Mouse (Mus musculus) brain, embryonic 14.5 days (tissue): Measurements from ENCODE around the gene Brca1. TPM values are rescaled to one million over a fixed set of nuclear protein-coding genes. Genes with fewer than 3 reads are reported as not detected.
"Not testable (repeated sequence)": the region's sequence is repeated elsewhere in the genome, so short reads cannot be mapped to it uniquely, and the experiment has no call there.

Source experiments
- DNase-seq: peaks from one replicate; pipeline ENCODE4 v3.0.0-alpha.2; 2011; ENCODE audit warnings: low read depth
- CTCF ChIP-seq: fragments of 200-500 bp; IDR thresholded peaks from 2 replicates; pipeline ENCODE4 v1.5.1; 2012; ENCODE audit warnings: inconsistent platforms, mild to moderate bottlenecking, moderate library complexity, borderline replicate concordance; ENCODE audit not compliant: insufficient read depth, insufficient read length; ENCODE audit errors: extremely low read depth
- POLR2A ChIP-seq: fragments of 200-500 bp; IDR thresholded peaks from 2 replicates; pipeline ENCODE4 v1.6.1; 2012; ENCODE audit warnings: mild to moderate bottlenecking, inconsistent platforms, borderline replicate concordance; ENCODE audit not compliant: poor library complexity, insufficient read depth, insufficient read length, severe bottlenecking; ENCODE audit errors: extremely low read depth
- polyA plus RNA-seq: library from polyadenylated mRNA; depleted of rRNA; stranded (reverse); fragments of >200 nt; gene quantifications from 2 replicates; pipeline ENCODE4 v1.2.3, GENCODE M21; 2012; rRNA removed

Gene Brca1
- polyA plus RNA-seq, 1 experiment, result 4.1 TPM

GRCm38 (mm10) chr11:101457631-101458030 is 94.1 kb downstream of the Brca1 start:
- DNase-seq, result no peak
- TF ChIP-seq CTCF (no peak), POLR2A (no peak)

GRCm38 (mm10) chr11:101455627-101456026 is 96.1 kb downstream of the Brca1 start:
- no peak for TF ChIP-seq POLR2A
- no peak for TF ChIP-seq CTCF
- DNase-seq, result no peak

DNA sequence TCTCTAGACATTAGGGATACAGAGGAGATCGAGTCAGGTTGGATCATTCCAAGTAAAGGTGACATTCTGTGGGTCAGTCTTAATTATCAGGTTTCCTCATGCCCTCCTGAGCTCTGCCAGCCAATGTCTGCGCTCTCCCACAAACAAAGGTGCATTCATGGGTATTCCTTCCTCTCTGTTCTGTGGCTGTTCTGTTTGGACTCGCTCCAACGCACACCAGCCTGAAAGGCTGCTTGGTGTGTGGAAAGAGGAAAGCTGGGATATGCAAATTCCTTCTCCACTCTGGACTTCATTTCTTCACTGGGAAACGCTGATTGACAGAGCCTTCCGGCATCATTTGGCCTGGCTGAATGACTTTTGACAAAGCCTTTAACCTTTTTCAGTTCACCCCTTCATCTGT is 97.1 kb downstream of the Brca1 start:
- DNase-seq, result peak; percentile 86
- no peak for TF ChIP-seq POLR2A
- no peak for TF ChIP-seq CTCF

- TF ChIP-seq CTCF (no peak), POLR2A (no peak)
- DNase-seq, result no peak
These were observed 99.5 kb downstream of the Brca1 start for GRCm38 (mm10) chr11:101452093-101452774.

DNA sequence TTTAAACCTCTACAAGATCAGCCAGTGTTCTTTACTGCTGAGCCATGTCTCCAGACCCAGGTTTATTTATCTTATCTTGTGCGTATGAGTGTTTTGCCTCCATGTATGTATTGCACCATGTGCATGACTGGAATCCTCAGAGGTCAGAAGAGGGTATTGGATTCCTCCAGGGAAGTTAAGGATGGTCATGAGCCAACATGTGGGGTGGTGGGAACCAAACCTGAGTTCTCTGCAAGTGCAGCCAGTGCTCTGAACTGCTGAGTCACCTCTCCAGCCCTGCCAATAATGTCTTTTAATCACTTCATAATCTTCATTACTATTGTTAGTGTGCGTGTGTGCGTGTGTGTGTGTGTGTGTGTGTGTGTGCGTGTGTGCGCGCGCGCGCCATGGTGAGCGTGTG is 100.2 kb downstream of the Brca1 start:
- no peak for DNase-seq
- TF ChIP-seq POLR2A (no peak), CTCF (no peak)

GRCm38 (mm10) chr11:101450394-101450793 is 101.4 kb downstream of the Brca1 start:
- TF ChIP-seq CTCF (peak; percentile 25; the same call in 1 of the 2 replicates), POLR2A (no peak)
- DNase-seq, result no peak

DNA sequence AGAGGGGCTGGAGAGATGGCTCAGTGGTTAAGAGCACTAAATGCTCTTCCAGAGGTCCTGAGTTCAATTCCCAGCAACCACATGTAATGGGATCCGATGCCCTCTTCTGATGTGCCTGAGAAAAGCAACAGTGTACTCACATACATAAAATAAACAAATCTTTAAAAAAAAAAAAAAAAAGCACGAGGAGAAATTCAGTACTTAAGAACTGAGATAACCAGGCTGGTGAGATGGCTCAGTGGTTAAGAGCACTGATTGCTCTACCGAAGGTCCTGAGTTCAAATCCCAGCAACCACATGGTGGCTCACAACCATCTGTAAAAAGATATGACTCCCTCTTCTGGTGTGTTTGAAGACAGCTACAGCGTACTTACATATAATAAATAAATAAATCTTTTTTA is 102.2 kb downstream of the Brca1 start:
- not testable (repeated sequence) for DNase-seq

DNA sequence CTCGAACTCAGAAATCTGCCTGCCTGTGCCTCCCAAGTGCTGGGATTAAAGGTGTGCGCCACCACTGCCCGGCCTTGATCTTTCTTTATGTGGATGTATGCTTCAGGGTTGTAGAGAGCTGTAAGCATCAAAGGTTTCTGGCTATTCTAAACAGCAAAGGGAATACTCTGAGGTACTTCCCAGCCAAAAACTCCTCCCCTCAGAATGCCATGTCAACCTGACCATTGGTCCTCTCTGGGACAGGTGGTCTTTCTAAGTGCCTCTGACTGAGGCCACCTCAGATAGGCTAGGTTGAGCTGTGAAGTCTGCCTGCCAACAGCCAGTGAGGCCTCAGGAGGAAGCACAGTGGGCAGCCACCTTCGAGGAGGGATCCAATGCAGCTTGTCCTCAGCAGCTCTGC is 102.9 kb downstream of the Brca1 start:
- DNase-seq, result no peak
- TF ChIP-seq CTCF, result no peak

GRCm38 (mm10) chr11:101448274-101448746 is 103.4 kb downstream of the Brca1 start, which contains the start of gene Ifi35:
TSS of gene Ifi35 (plus strand) at chr11:101448407.
- DNase-seq, result no peak
- no peak for TF ChIP-seq CTCF
- TF ChIP-seq POLR2A, result no peak

DNA sequence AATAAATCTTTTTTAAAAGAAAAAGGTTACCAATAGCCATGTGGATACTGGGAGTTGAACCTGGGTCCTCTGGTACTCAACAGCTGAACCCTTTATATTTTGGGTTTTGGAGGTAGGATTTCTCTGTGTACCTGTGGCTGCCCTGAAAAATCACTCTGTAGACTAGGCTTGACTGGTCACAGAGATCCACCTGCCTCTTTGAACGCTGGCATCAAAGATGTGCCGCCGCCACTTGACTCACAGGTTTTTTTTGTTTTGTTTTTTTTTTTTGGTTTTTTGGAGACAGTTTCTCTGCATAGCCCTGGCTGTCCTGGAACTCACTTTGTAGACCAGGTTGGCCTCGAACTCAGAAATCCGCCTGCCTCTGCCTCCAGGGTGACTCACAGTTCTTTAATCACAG is 104.0 kb downstream of the Brca1 start:
- TF ChIP-seq CTCF (no peak), POLR2A (no peak)
- DNase-seq, result no peak

DNA sequence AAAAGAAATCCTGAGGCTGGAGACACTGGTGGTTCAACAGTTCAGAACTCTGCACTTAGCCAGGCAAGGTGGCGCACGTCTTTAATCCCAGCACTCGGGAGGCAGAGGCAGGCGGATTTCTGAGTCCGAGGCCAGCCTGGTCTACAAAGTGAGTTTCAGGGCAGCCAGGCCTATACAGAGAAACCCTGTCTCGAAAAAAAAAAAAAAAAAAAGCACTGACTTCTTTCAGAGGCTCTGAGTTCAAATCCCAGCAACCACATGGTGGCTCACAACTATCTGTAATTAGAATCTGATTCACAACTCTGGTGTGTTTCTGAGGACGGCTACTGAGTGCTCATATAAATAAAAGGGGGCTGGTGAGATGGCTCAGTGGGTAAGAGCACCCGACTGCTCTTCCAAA is 104.9 kb downstream of the Brca1 start:
- DNase-seq, result not testable (repeated sequence)

GRCm38 (mm10) chr11:101446319-101446718 is 105.4 kb downstream of the Brca1 start:
- DNase-seq, result no peak
- TF ChIP-seq CTCF (no peak), POLR2A (no peak)

DNA sequence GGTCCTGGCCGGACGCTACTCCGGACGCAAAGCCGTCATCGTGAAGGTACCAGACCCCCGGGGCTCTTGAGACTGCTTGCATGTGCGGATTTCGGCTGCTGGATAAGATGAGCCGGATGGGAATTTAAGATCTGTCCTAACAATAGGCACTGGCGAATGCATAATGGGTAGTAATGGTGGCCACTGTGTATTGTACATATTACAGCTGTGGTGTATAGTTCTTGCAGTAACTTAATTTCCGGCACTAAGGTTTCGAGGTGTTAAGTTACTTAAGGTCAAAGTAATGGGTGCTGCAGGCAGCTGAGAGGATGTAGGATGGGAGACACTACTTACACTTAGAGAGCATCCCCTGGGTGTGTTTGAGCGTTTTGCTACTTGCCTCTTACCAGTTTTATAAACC is 109.0 kb downstream of the Brca1 start:
- DNase-seq, result no peak

GRCm38 (mm10) chr11:101442127-101442693 is 109.5 kb downstream of the Brca1 start, which contains the start of gene Rpl27:
TSS of gene Rpl27 (plus strand) at chr11:101442298.
- DNase-seq, result peak; percentile 100
- TF ChIP-seq CTCF (peak; percentile 77), POLR2A (peak; percentile 66; the same call in 1 of the 2 replicates)

More for the DNA sequence above, 109.0 kb downstream of the Brca1 start:
- no peak for TF ChIP-seq CTCF
- TF ChIP-seq POLR2A, result no peak

DNA sequence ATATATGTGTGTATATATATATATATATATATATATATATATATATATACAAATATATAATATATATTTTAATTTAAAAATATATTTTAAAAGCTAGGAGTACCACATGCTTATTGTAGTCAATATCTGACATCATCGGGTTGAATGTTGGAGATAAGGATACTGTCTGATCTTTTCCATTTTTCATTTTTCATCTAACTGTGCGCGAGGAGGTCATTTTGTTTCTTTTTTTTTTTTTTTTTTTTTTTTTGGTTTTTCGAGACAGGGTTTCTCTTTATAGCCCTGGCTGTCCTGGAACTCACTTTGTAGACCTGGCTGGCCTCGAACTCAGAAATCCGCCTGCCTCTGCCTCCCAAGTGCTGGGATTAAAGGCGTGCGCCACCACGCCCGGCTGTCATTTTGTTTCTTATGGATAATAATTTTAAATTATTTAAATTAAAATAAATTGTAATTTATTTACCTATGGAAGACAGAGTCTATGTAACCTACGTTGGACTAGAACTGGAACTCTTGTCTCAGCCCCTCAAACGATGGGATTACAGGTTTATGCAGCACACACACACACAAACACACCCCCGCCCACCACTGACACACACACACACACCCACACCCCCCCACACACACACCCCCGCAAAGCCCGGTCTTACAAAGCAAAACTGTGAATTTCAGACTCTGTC is 110.2 kb downstream of the Brca1 start:
- DNase-seq, result not testable (repeated sequence)

Other genes with a start within 250 kb of the Brca1 start
- 102 and 107 TPM in 2 replicates for gene Becn1, start 249.7 kb downstream of the Brca1 start, polyA plus RNA-seq
- gene Psme3, start 235.7 kb downstream of the Brca1 start, polyA plus RNA-seq, result 126 and 149 TPM in 2 replicates
- gene Aoc2, start 226.9 kb downstream of the Brca1 start, polyA plus RNA-seq, result 10.1 and 11.5 TPM in 2 replicates
- 0.30 and 0.49 TPM in 2 replicates for gene Aoc3, start 221.3 kb downstream of the Brca1 start, polyA plus RNA-seq
- gene G6pc, start 184.4 kb downstream of the Brca1 start, polyA plus RNA-seq, result not detected in 2 replicates
- 51.3 and 53.6 TPM in 2 replicates for gene Aarsd1, start 134.3 kb downstream of the Brca1 start, polyA plus RNA-seq
- gene Gm27029, start 127.2 kb downstream of the Brca1 start, polyA plus RNA-seq, result 3.6 and 3.9 TPM in 2 replicates
- gene Rundc1, start 126.9 kb downstream of the Brca1 start, polyA plus RNA-seq, result 29.9 and 31.2 TPM in 2 replicates
- 1.9 and 2.6 TPM in 2 replicates for gene Ptges3l, start 126.6 kb downstream of the Brca1 start, polyA plus RNA-seq
- 836 and 1,059 TPM in 2 replicates for gene Rpl27, start 109.7 kb downstream of the Brca1 start, polyA plus RNA-seq
- gene Ifi35, start 103.5 kb downstream of the Brca1 start, polyA plus RNA-seq, result 2.6 and 3.2 TPM in 2 replicates
- gene Rnd2, start 87.0 kb downstream of the Brca1 start, polyA plus RNA-seq, result 139 and 205 TPM in 2 replicates
- gene Vat1, start 85.7 kb downstream of the Brca1 start, polyA plus RNA-seq, result 169 and 204 TPM in 2 replicates
- 118 and 119 TPM in 2 replicates for gene Nbr1, start 194 bp upstream of the Brca1 start, polyA plus RNA-seq
- gene Tmem106a, start 30.3 kb upstream of the Brca1 start, polyA plus RNA-seq, result 3.6 and 5.3 TPM in 2 replicates
- not detected in 2 replicates for gene Gm11634, start 47.3 kb upstream of the Brca1 start, polyA plus RNA-seq
- 13.7 and 25.0 TPM in 2 replicates for gene Rdm1, start 75.2 kb upstream of the Brca1 start, polyA plus RNA-seq
- gene Arl4d, start 113.6 kb upstream of the Brca1 start, polyA plus RNA-seq, result 18.9 and 42.0 TPM in 2 replicates
- gene Dhx8, start 181.0 kb upstream of the Brca1 start, polyA plus RNA-seq, result 25.2 and 33.5 TPM in 2 replicates
- gene Etv4, start 233.4 kb upstream of the Brca1 start, polyA plus RNA-seq, result 7.3 and 10.4 TPM in 2 replicates